Mouse (Mus musculus) lung, postnatal 0 days (tissue): Measurements from ENCODE around the gene Txk.

Experiments used
- CTCF ChIP-seq: IDR thresholded peaks from 2 replicates; pipeline ENCODE4 v1.5.1; 2016; ENCODE audit warnings: antibody characterized with exemption, mild to moderate bottlenecking
- EP300 ChIP-seq: IDR thresholded peaks from 2 replicates; pipeline ENCODE4 v1.6.1; 2016; ENCODE audit warnings: antibody characterized with exemption, mild to moderate bottlenecking, control low read depth

DNA sequence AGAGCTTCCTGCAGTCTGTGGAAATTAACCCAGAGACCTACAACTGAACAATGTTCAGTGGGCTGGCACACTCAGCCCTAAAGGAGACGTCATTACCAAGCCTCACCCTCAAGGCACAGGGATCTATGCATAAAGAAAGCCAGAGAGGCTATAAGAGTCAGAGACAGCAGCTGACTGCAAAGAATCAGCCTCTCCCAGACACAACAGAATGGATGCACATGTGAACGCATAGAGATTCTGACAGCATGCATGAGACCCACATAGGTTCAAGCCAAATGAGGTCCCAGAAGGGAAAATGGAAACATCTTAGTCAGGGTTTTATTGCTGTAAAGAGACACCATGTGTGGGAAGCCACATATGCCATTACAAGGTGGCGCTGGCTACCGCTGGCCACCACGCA is 62.1 kb downstream of the Txk start:
- TF ChIP-seq CTCF (no peak), EP300 (no peak)
